Mouse (Mus musculus) intestine, postnatal 0 days (tissue): ENCODE measurements around the gene Fat4. TPM values are rescaled to one million over a fixed set of nuclear protein-coding genes. Genes with fewer than 3 reads are reported as not detected.

Source experiments
- ATAC-seq: fragments of 200-750 bp; cut with Nextera tagmentation; 2 replicates; pipeline ENCODE4 v1.8.0; 2017; ENCODE audit warnings: mild to moderate bottlenecking, moderate TSS enrichment, moderate library complexity
- H3K27ac ChIP-seq: fragments of 300-500 bp; sonication (generic); 2 replicates; pipeline ENCODE4 v1.5.1; 2014; ENCODE audit warnings: mild to moderate bottlenecking, low read depth, low read length, moderate library complexity
- H3K27me3 ChIP-seq: fragments of 300-500 bp; sonication (generic); replicated peaks from 2 replicates; pipeline ENCODE4 v1.6.1; 2014; ENCODE audit warnings: low read length, mixed read lengths; ENCODE audit not compliant: control insufficient read depth, insufficient read depth
- H3K36me3 ChIP-seq: fragments of 300-500 bp; sonication (generic); 2 replicates; pipeline ENCODE4 v1.6.1; 2014; ENCODE audit warnings: mild to moderate bottlenecking, moderate library complexity; ENCODE audit not compliant: control insufficient read depth, insufficient read depth
- H3K4me1 ChIP-seq: fragments of 300-500 bp; sonication (generic); replicated peaks from 2 replicates; pipeline ENCODE4 v1.6.1; 2014; ENCODE audit warnings: antibody characterized with exemption, low read length, mixed read lengths; ENCODE audit not compliant: control insufficient read depth, insufficient read depth
- H3K4me2 ChIP-seq: fragments of 300-500 bp; sonication (generic); replicated peaks from 2 replicates; pipeline ENCODE4 v1.6.1; 2014; ENCODE audit warnings: low read depth, mild to moderate bottlenecking, moderate library complexity
- H3K4me3 ChIP-seq: fragments of 300-500 bp; sonication (generic); 2 replicates; pipeline ENCODE4 v1.5.1; 2014; ENCODE audit warnings: low read depth, low read length
- H3K9ac ChIP-seq: fragments of 300-500 bp; sonication (generic); 2 replicates; pipeline ENCODE4 v1.6.1; 2014; ENCODE audit warnings: mild to moderate bottlenecking, low read depth, low read length
- H3K9me3 ChIP-seq: fragments of 300-500 bp; sonication (generic); 2 replicates; pipeline ENCODE4 v1.6.1; 2016; ENCODE audit warnings: mixed run types; ENCODE audit not compliant: control insufficient read depth
- CTCF ChIP-seq: sonication (generic); IDR thresholded peaks from 2 replicates; pipeline ENCODE4 v1.5.1; 2016; ENCODE audit warnings: low read depth, mild to moderate bottlenecking, control low read depth, antibody characterized with exemption, moderate library complexity
- WGBS: fragments of 180-500 bp; shearing (Covaris S2); extraction: QIAGEN DNeasy Blood & Tissue Kit; methylation state at CpG from one replicate; pipeline ENCODE4 v1.1.7; 2014; 5-methylcytosine and 5-hydroxymethylcytosine counted together
- polyA plus RNA-seq: library from polyadenylated mRNA; unstranded; fragments of >200 nt; fragmentation: Nextera tagmentation; extraction: Ambion mirVana; gene quantifications from 2 replicates; pipeline ENCODE4 v1.2.1, GENCODE M21; 2015

Fat4 gene
- polyA plus RNA-seq, 1 experiment from 2014 or later, result 2.8 TPM

GRCm38 (mm10) chr3:38934780-38935179 is 48.0 kb downstream of the Fat4 start:
- ATAC-seq, result no peak
- no peak overlapping the region for H3K9ac ChIP-seq
- H3K4me3 ChIP-seq, result no peak overlapping the region
- H3K4me1 ChIP-seq, result no peaks in the 10 kb centered on the region; the same call in 1 of the 2 replicates
- WGBS, result 63% methylated on average over 7 of the region's 7 CpGs
- no peaks in the 10 kb centered on the region for H3K36me3 ChIP-seq
- H3K9me3 ChIP-seq, result no peaks in the 10 kb centered on the region
- H3K4me2 ChIP-seq, result no peak overlapping the region
- H3K27me3 ChIP-seq, result no peaks in the 10 kb centered on the region
- no peak overlapping the region for H3K27ac ChIP-seq
- no peak for TF ChIP-seq CTCF

GRCm38 (mm10) chr3:38936485-38936884 is 49.7 kb downstream of the Fat4 start:
- H3K36me3 ChIP-seq, result no peaks in the 10 kb centered on the region
- no peak for TF ChIP-seq CTCF
- no peak overlapping the region for H3K4me2 ChIP-seq
- no peaks in the 10 kb centered on the region for H3K9me3 ChIP-seq
- no peak overlapping the region for H3K9ac ChIP-seq
- no peaks in the 10 kb centered on the region for H3K27me3 ChIP-seq
- no peak overlapping the region for H3K4me3 ChIP-seq
- no peak for ATAC-seq
- WGBS, result 67% methylated on average over 7 of the region's 7 CpGs
- H3K4me1 ChIP-seq, result no peaks in the 10 kb centered on the region; the same call in 1 of the 2 replicates
- no peak overlapping the region for H3K27ac ChIP-seq

- 67% methylated on average over 8 of the region's 8 CpGs for WGBS
- Histone ChIP-seq H3K27ac (no peak overlapping the region), H3K36me3 (no peaks in the 10 kb centered on the region), H3K4me1 (no peaks in the 10 kb centered on the region; the same call in 1 of the 2 replicates), H3K9ac (no peak overlapping the region), H3K4me2 (no peak overlapping the region), H3K27me3 (no peaks in the 10 kb centered on the region), H3K4me3 (no peak overlapping the region), H3K9me3 (no peaks in the 10 kb centered on the region)
- ATAC-seq, result no peak
- TF ChIP-seq CTCF, result no peak
Measured at GRCm38 (mm10) chr3:38937159-38937558, 50.4 kb downstream of the Fat4 start.

- ATAC-seq, result no peak
- no peak overlapping the region for H3K9ac ChIP-seq
- H3K27ac ChIP-seq, result no peak overlapping the region
Measured at GRCm38 (mm10) chr3:38938136-38938535, 51.4 kb downstream of the Fat4 start.

GRCm38 (mm10) chr3:38939573-38939972 is 52.8 kb downstream of the Fat4 start:
- no peak overlapping the region for H3K4me2 ChIP-seq
- H3K4me3 ChIP-seq, result no peak overlapping the region
- WGBS, result 50% methylated on average over 3 of the region's 3 CpGs
- H3K27ac ChIP-seq, result no peak overlapping the region
- no peaks in the 10 kb centered on the region for H3K4me1 ChIP-seq
- ATAC-seq, result no peak
- no peaks in the 10 kb centered on the region for H3K27me3 ChIP-seq
- no peaks in the 10 kb centered on the region for H3K36me3 ChIP-seq
- no peak for TF ChIP-seq CTCF
- no peak overlapping the region for H3K9ac ChIP-seq
- no peaks in the 10 kb centered on the region for H3K9me3 ChIP-seq

More at GRCm38 (mm10) chr3:38938136-38938535, 51.4 kb downstream of the Fat4 start:
- H3K4me1 ChIP-seq, result no peaks in the 10 kb centered on the region; the same call in 1 of the 2 replicates
- no peak overlapping the region for H3K4me2 ChIP-seq
- no peaks in the 10 kb centered on the region for H3K9me3 ChIP-seq
- H3K27me3 ChIP-seq, result no peaks in the 10 kb centered on the region
- TF ChIP-seq CTCF, result no peak
- no peak overlapping the region for H3K4me3 ChIP-seq
- 52% methylated on average over 5 of the region's 5 CpGs for WGBS
- H3K36me3 ChIP-seq, result no peaks in the 10 kb centered on the region

- Histone ChIP-seq H3K36me3 (no peaks in the 10 kb centered on the region), H3K27ac (no peak overlapping the region), H3K4me3 (no peak overlapping the region), H3K4me2 (no peak overlapping the region), H3K27me3 (no peaks in the 10 kb centered on the region), H3K4me1 (no peaks in the 10 kb centered on the region), H3K9ac (no peak overlapping the region), H3K9me3 (no peaks in the 10 kb centered on the region)
- no peak for ATAC-seq
- TF ChIP-seq CTCF, result no peak
- WGBS, result 73% methylated on average over 1 of the region's 1 CpGs
Measured at GRCm38 (mm10) chr3:38940327-38940726, 53.6 kb downstream of the Fat4 start.

GRCm38 (mm10) chr3:38945157-38945556 is 58.4 kb downstream of the Fat4 start:
- Histone ChIP-seq H3K4me1 (no peaks in the 10 kb centered on the region), H3K9me3 (no peaks in the 10 kb centered on the region), H3K36me3 (no peaks in the 10 kb centered on the region), H3K4me2 (no peak overlapping the region), H3K27me3 (no peaks in the 10 kb centered on the region), H3K27ac (no peak overlapping the region), H3K9ac (no peak overlapping the region), H3K4me3 (no peak overlapping the region)
- TF ChIP-seq CTCF, result no peak
- no peak for ATAC-seq
- 75% methylated on average over 1 of the region's 1 CpGs for whole genome bisulfite sequencing
